Mouse (Mus musculus) brain, adult 2 months (tissue): Measurements from ENCODE around the gene Fbxl19.

Experiments used
- DNase-seq: peaks from one replicate; pipeline ENCODE4 v3.0.0; 2011; ENCODE audit warnings: low read depth, low spot score

Gene Fbxl19

GRCm38 (mm10) chr7:127744366-127745045 is at the start of gene Fbxl19:
Fbxl19 (plus strand) TSS chr7:127744543.
- peak; percentile 88 for DNase-seq

DNA sequence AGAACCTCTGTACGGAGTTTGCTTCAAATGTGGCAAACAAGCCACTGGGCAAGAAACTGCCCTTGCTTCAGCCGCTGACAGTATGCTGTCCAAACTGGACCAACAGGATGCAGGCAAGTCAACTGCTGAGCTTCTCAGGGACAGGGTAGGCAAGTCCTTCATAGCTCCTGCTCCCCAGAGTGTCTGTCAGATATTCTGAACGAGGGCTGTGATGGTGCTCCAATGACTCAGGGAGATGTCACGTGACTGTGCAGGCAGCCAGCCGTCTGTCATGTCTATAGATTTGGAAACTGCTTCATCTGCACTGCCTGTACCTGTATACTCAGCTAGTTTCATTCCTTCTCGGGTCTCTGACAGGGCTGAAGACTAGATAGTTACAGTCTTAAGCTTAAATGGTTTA is 45.4 kb upstream of the Fbxl19 start:
- DNase-seq: peak; percentile 82

- DNase-seq: no peak
These were observed 43.5 kb upstream of the Fbxl19 start for GRCm38 (mm10) chr7:127700712-127701331.

- peak; percentile 45 for DNase-seq
These were observed 40.7 kb upstream of the Fbxl19 start for GRCm38 (mm10) chr7:127703561-127704178.

DNA sequence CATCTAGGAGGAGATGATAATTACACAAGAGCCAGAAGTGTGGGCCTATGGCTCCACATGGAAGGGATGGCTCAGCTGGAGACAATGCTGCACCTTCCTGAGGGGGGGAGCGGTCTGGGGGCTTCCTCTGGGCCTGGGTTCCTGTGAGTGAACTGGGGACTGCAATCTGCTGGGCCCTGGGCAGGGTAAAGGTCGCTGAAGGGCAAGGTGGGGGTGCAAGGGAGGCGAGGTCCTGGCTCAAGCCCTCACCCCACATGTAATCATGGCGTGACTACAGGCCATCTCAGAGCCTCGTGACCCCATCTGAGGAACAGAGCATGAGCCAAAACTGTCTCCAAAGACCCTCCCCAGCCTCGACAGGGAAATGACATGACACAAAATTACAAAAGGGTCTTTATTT is 39.7 kb upstream of the Fbxl19 start:
- DNase-seq: no peak

GRCm38 (mm10) chr7:127705706-127706105 is 38.6 kb upstream of the Fbxl19 start:
- DNase-seq: peak; percentile 94

DNA sequence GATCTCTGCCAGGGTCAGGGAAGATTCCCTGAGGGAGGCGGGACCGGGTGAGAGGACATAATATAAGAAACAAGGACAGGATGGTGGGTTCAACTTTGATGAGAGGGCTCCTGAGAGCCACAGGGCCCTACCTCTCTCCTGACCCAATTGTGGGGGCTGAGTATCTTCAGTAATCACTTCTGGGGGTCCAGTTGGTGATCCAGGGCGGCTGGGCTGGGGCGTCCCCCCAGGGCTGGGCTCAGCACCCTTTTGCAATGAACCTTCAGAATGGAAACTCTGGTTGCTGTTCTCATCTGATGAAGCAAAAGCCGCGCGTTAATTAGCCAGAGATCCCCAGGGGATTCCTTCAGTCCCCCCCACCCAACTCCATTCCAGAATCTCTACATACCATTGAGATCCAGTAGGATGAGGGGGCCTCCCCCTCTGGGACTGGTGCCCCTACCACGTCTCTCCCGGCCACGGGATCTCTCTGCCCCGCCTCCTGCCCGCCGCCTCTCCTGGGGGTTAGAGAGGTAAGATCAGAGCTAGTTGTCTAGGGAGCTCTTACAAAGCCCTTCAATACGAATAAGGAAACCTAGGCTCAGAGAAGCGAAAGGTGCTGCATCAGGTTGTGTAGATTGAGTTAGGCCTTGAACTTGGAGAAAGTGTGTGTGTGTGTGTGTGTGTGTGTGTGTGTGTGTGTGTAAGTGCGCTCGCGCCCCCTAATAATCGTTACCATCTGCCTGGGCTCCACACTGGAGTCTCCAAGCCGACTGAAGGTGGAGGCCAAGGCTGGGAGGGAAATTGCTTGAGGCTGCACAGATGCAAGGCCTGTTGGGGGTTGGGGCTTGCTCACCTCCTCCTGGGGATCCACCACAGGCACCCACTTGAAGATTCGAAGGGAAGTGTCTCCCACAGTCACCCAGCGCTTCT is 37.0 kb upstream of the Fbxl19 start:
- DNase-seq: peak; percentile 53

DNA sequence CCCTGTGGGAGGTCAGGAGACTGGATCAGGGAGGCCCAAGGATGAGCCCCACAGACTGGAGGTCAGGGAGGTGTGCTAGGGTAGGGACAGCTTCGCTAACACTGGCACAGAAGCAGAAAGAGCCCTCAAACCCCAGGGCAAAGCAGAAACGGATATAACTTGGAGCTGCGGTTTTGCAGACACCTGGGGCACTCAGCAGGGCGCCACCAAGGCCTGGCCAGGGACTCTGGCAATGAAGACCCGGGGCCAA is 36.5 kb upstream of the Fbxl19 start:
- no peak for DNase-seq

GRCm38 (mm10) chr7:127708207-127709078 is 35.9 kb upstream of the Fbxl19 start, which contains the start of gene Bcl7c:
Bcl7c (minus strand) TSS chr7:127708933.
- DNase-seq: peak; percentile 92

DNA sequence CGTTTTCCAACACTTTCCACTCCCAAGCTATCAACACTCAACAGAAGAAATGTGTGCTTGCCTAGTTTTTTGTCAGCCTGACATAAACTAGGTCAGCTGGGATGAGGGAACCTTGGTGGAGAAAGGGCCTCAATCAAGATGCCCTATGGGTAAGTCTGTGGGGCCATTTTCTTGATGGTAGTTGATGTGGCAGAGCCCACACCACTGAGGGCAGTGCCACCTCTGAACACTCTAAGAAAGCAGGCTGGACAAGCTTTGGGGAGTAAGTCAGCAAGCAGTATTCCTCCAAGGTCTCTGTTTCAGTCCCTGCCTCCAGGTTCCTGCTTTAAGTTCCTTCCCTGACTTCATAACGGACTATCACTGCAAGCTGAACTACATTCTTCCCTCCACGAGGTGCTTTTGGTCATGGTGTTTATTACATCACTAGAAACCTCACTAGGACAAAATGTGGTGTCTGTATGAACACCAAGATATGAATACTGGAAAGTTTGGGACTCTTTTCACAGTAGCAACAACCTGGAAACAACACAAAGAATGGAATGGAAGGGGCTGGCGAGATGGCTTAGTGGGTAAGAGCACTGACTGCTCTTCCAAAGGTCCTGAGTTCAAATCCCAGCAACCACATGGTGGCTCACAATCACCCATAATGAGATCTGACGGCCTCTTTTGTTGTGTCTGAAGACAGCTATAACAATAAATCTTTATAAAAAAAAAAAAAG is 34.9 kb upstream of the Fbxl19 start:
- no peak for DNase-seq

DNA sequence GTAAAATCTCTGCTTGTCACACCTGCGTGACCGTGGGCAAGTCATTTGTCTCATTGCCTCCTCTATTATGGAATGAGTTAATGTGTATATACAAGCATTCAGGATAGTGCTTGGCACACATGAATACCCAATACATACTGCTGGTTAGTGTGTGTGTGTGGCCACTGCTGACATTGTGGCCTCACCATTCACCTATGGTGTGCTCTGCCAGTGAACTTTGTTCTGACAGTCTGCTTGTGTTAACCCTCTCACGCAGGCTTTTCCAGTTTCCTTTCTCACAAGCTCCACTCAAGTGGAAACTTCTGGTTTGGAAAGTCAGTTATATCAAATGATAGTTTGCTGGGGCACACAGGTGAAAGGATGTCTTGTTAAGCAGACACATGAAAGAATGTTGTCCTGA is 33.3 kb upstream of the Fbxl19 start:
- DNase-seq: no peak

DNA sequence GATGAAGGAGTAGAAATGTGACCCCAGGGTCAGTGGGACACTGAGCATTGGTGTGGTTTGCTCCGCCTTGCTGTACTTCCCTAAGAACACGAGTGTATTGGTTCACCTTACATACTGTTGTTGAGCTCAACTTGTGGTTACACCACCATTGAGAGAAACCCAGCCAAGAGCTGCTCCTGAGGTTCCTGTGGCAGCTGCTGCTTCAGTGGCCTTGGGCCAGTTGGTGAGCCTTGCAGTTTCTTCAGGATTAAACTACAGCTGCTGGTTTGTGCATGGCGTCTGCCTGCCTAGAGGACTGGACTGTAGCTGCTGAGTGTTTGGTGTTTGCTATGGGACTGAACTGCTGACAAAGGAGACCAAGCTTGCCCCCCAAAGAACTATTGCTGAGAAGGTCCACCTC is 32.9 kb upstream of the Fbxl19 start:
- no peak for DNase-seq

DNA sequence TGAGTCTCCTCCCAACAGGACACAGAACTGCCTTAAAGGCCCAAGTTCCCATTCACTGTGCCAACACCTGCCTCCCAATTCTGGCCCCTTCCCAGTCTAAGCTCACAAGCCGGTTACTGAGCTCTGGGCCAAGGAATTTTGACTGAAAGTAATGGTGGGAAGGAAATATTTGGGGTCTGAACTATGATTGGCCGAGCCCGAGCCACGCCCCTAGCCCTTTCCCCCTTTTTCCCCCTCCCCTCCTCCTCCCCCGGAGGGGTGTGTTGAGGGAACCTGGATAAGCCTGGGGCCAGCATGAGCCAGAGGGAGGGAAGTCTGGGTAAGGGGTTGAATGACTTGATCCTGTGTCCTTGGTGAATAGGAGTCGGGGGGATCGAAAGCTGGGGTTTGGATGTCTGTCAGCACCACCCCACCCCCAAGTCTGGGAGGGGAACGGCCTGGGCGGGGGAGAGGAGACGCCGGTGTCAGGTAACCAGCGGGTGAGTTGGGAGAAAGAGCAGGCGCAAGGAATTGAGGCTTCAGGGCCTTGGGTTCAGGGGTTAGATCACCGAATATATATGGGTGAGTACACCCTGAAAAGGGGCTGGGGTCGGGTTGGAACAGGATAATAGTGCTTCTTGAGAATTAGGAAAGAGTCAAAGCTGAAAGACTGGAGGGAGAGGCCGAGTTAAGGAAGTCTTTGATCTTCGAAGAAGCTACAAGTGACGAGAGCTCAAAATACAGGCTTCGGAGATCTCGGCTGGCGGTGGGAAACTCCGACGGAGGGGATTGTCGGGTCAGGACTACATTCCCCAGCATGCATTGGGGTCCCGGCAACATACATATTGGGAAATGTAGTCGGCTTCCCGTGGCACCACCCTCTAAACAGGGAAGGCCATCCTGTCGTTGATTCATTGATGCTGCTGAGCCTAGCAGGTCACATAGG is 31.6 kb upstream of the Fbxl19 start, which contains the start of gene Ctf1:
Ctf1 (plus strand) TSS at position 276 of the 925 bp plus-strand sequence.
- DNase-seq: peak; percentile 91

DNA sequence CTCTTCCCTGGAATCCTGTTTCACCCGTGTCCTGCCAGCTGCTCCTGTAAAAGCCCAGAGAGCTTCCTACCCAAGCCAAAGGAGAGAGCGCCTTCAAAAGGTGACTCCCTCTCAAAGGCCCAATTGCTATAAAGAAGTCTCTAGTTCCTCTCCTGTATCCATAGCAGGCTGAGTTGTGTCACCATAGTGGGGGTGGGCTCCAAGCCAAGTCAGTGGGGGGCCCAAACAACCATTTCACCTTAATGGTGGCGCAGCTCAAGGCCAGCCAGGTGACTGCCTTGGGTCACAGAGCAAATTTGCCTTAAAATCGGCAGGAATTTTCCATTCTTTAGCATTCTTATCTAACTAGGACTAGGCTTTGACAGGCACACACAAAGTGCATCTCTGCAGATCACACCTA is 29.5 kb upstream of the Fbxl19 start:
- DNase-seq: no peak

DNA sequence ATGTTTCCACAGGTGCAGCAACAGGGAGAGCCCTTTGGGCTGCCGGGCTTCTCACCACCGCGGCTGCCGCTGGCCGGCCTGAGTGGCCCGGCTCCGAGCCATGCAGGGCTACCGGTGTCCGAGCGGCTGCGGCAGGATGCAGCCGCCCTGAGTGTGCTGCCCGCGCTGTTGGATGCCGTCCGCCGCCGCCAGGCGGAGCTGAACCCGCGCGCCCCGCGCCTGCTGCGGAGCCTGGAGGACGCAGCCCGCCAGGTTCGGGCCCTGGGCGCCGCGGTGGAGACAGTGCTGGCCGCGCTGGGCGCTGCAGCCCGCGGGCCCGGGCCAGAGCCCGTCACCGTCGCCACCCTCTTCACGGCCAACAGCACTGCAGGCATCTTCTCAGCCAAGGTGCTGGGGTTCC is 27.4 kb upstream of the Fbxl19 start:
- DNase-seq: peak; percentile 75

DNA sequence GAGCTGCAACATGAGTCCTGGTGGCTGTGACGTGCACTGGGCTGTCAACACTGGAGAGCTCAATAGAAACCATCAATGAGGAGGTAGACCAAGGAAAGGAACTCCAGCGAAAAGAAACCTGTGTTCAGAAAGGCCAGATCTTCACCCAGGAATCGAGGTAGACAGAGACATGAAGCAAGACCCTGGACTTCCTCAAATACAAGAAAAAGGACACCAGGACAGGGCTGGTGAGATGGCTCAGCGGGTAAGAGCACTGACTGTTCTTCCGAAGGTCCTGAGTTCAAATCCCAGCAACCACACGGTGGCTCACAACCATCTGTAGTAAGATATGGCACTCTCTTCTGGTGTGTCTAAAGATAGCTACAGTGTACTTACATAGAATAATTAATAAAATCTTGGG is 26.0 kb upstream of the Fbxl19 start:
- DNase-seq: no peak

DNA sequence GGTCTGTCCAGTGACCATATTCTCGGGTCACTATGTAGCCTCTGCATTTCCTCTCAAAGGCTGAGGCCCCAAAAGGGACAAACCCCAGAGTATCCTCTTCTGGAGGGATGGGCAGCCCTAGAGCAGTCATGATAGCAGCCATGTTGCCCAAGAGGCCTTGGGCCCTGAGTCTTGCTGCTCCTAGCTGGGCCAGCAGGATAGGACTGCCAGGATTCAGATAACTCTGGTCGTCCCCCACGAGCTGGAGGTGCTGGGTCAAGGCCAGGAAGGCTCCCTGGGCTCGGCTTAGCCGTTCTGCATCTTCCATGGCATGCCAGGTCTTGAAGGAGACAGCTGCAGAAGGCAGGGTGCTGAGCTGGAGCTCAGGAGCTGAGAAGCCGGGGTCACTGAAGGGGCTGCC is 25.1 kb upstream of the Fbxl19 start:
- no peak for DNase-seq

DNA sequence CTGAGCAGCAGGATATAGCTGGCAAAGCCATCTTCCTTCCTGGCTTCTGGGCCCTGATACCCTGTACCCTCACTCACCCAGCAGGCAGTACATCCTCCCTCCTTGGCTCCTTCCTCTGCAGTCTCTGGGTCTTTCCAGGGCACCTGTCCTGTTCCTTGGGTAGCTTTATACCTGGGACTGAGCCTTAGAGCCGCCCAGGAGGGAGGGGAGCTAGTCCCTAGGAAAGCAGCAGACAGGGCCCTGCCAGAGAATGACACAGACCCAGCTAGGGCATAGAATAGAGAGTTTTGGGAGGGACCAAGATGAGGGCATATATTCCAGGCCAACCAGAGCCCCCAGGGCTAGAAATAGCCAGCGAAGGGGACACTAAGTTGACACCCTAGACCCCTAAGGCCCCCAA is 18.9 kb upstream of the Fbxl19 start:
- no peak for DNase-seq

GRCm38 (mm10) chr7:127725924-127726323 is 18.4 kb upstream of the Fbxl19 start:
- DNase-seq: no peak
